ENCODE assay signal across 7 mouse cellular contexts in genomic region chr10:93471415-93471814, GRCm38 (mm10). TPM values are rescaled to one million over a fixed set of nuclear protein-coding genes. Genes with fewer than 3 reads are reported as not detected.
A peak's percentile ranks its signal among the peaks of the same experiment; 100 is the strongest.
DNase-seq lines count a peak whose midpoint lies in the region; ATAC-seq lines count a peak whose summit lies in the region.

No protein-coding gene starts in this region.

- peaks cover 60% of the 10 kb centered on the region for H3K36me3 ChIP-seq in midbrain, embryonic 12.5 days

- H3K4me2 ChIP-seq in midbrain, embryonic 12.5 days (replicated peaks): no peak overlapping the region

- H3K9me3 ChIP-seq in midbrain, embryonic 12.5 days: no peaks in the 10 kb centered on the region

- ATAC-seq in inflammation-experienced regulatory T-cells, adult 6 months: peak; percentile 68
- peak; percentile 54; the same call in 1 of the 2 replicates for ATAC-seq in midbrain, embryonic 12.5 days (ENCODE audit: low FRiP score, low read depth)

- DNase-seq in WW6 (ENCODE audit: low read depth, low spot score): peak; percentile 52
- DNase-seq in cerebellum, adult 9-10 months: peak; percentile 84
- peak; percentile 45 to 83 for DNase-seq in frontal cortex, postnatal 14 days (ENCODE audit: low spot score in 2 of 2)
- peak; percentile 69 to 90 for DNase-seq in left cerebral cortex, postnatal 10 days (ENCODE audit: extremely low spot score in 1 of 2, low spot score in 2 of 2)
- DNase-seq in spleen, adult 18-20 months: peak; percentile 66 to 84

- H3K9ac ChIP-seq in midbrain, embryonic 12.5 days (replicated peaks): no peak overlapping the region

- WGBS in midbrain, embryonic 12.5 days: 50% methylated on average over 11 of the region's 11 CpGs

- intact Hi-C loops in left cerebral cortex, postnatal 10 days (cut with DNase I): loop anchor here (2.0 to 10.0 kb wide), 3 partner anchors 43 to 407 kb away; no protein-coding TSS in a partner anchor

- no peak overlapping the region for H3K27ac ChIP-seq in midbrain, embryonic 12.5 days (replicated peaks)

- no peak overlapping the region for H3K4me3 ChIP-seq in midbrain, embryonic 12.5 days

- H3K27me3 ChIP-seq in midbrain, embryonic 12.5 days: no peaks in the 10 kb centered on the region

- H3K4me1 ChIP-seq in midbrain, embryonic 12.5 days: no peaks in the 10 kb centered on the region

RNA-seq across cellular contexts. Expression of gene Hal, which starts 17.2 kb away (rescaled TPM):
- 1 to 10 TPM in 2 of 3 experiments, not detected in 1; 1.2 to 2.7 TPM for polyA plus RNA-seq in inflammation-experienced regulatory T-cells, adult 6 months (2017; shearing (Covaris generic))
- total RNA-seq in left cerebral cortex, postnatal 10 days (2021): under 1 TPM in 1 of 2 experiments, not detected in 1; 0.28 TPM
- 0.07 TPM in 1 of 2 replicates, not detected in the other for polyA plus RNA-seq in midbrain, embryonic 12.5 days (2016; fragmentation: Nextera tagmentation; extraction: Ambion mirVana)

RNA-seq across cellular contexts. Expression of gene Lta4h, which starts 18.2 kb away (rescaled TPM):
- 100 to 1,000 TPM; 139 to 219 (median 185) TPM for polyA plus RNA-seq in inflammation-experienced regulatory T-cells, adult 6 months (2017; shearing (Covaris generic))
- 10 to 100 TPM; 76.5 to 77.9 TPM for total RNA-seq in left cerebral cortex, postnatal 10 days (2021)
- 135 and 143 TPM in 2 replicates for polyA plus RNA-seq in midbrain, embryonic 12.5 days (2016; fragmentation: Nextera tagmentation; extraction: Ambion mirVana)
